In the genomic region with DNA sequence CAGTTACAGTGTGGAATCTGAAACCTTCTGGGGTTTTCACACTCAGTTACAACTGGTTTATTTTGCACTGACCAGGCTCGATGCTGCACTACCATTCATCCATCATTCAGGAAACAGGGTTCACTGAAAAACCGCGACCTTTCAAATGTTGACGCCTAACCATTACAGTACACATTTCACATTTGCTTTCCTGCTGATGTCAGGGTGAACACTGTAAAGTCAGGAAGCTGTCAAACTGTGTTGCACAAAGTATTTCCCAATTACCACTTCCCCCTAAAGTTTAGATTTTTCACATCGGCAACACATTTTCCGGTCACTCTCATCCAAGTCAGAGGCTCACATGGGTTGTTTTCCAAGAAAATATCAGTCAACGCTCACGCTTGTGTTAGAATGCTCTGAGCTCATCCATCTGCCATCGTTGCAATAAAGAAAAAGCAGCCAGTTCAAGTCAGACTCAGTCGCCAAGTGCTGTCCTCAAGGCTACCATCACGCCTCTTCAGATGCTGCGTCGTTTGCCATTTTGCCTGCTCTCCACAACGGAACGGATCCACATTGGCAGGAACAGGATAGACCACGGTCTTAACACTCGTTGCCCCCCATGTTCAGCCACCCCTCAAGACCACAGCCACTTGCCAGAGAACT, we compare ENCODE assay signal across 15 mouse cellular contexts. TPM values are rescaled to one million over a fixed set of nuclear protein-coding genes. Genes with fewer than 3 reads are reported as not detected.
DNase-seq lines count a peak whose midpoint lies in the region; ATAC-seq and TF ChIP-seq lines count a peak whose summit lies in the region.
"Had no signal": no experiment of that assay in that cellular context is flagged by ENCODE, and none has a peak within 500 bp of the region (broad histone marks: within the 10 kb centered on the region; RNA-seq: fewer than 3 reads in every experiment).

No protein-coding gene starts in this region.

- TF ChIP-seq CTCF in cerebellum, adult 2 months (IDR thresholded peaks at IDR 0.05; ENCODE audit: borderline replicate concordance, insufficient read depth, low read depth, low read length) = no peak

- peak; percentile 8 to 12 for DNase-seq in kidney, postnatal 4 days
- peak; percentile 16 for DNase-seq in embryo, embryonic 11 days
- DNase-seq in mesoderm, embryonic 11.5 days (ENCODE audit: low read depth, low spot score) = peak; percentile 49
- DNase-seq in urinary bladder, postnatal 25 days (ENCODE audit: low spot score) = no peak
- no peak for DNase-seq in cerebellum, adult 2 months
- DNase-seq: adrenal gland, postnatal 10 days; gastrocnemius, adult 2 months; kidney, postnatal 10 days; spleen, adult 18-20 months had no signal

- WGBS in kidney, embryonic 15.5 days = 62% methylated on average over 17 of the region's 17 CpGs
- 49% methylated on average over 17 of the region's 17 CpGs for WGBS in lung, embryonic 15.5 days
- 57% methylated on average over 17 of the region's 17 CpGs for WGBS in cerebellum, adult 2 months

- H3K27me3 ChIP-seq in kidney, embryonic 15.5 days = no peaks in the 10 kb centered on the region
- no peaks in the 10 kb centered on the region for H3K27me3 ChIP-seq in lung, embryonic 15.5 days
- no peaks in the 10 kb centered on the region for H3K27me3 ChIP-seq in cerebellum, adult 2 months (ENCODE audit: control insufficient read depth, insufficient read depth, low read length)
- H3K27me3 ChIP-seq: heart, embryonic 13.5 days; limb, embryonic 13.5 days had no signal

- no peak overlapping the region for H3K4me2 ChIP-seq in kidney, embryonic 15.5 days
- H3K4me2 ChIP-seq in lung, embryonic 15.5 days = no peak overlapping the region
- H3K4me2 ChIP-seq: heart, embryonic 13.5 days; limb, embryonic 13.5 days had no signal

- H3K4me3 ChIP-seq in kidney, embryonic 15.5 days (replicated peaks) = no peak overlapping the region
- no peak overlapping the region for H3K4me3 ChIP-seq in lung, embryonic 15.5 days
- H3K4me3 ChIP-seq in cerebellum, adult 2 months (replicated peaks; ENCODE audit: insufficient read depth, low read depth, low read length) = no peak overlapping the region
- H3K4me3 ChIP-seq: gastrocnemius, adult 2 months; heart, embryonic 13.5 days; limb, embryonic 13.5 days; megakaryocyte, embryonic 14.5 days had no signal

- no peak; the same call in 1 of the 2 replicates for ATAC-seq in kidney, embryonic 15.5 days (replicated peaks; ENCODE audit: low FRiP score)
- ATAC-seq in lung, embryonic 15.5 days (ENCODE audit: borderline replicate concordance, extremely low read depth, low FRiP score, low TSS enrichment) = peak; percentile 31; the same call in 1 of the 2 replicates
- ATAC-seq: hindbrain, embryonic 16.5 days had no signal

- H3K9me3 ChIP-seq in kidney, embryonic 15.5 days (replicated peaks) = no peaks in the 10 kb centered on the region
- no peaks in the 10 kb centered on the region for H3K9me3 ChIP-seq in lung, embryonic 15.5 days
- H3K9me3 ChIP-seq: heart, embryonic 13.5 days had no signal

- no peak overlapping the region for H3K9ac ChIP-seq in kidney, embryonic 15.5 days
- H3K9ac ChIP-seq in lung, embryonic 15.5 days = no peak overlapping the region
- H3K9ac ChIP-seq: heart, embryonic 13.5 days; limb, embryonic 13.5 days had no signal

- H3K4me1 ChIP-seq in kidney, embryonic 15.5 days = no peaks in the 10 kb centered on the region
- peaks cover 5% of the 10 kb centered on the region; the same call in 1 of the 2 replicates for H3K4me1 ChIP-seq in lung, embryonic 15.5 days
- H3K4me1 ChIP-seq in cerebellum, adult 2 months (ENCODE audit: control insufficient read depth, insufficient read depth, low read length) = no peaks in the 10 kb centered on the region
- H3K4me1 ChIP-seq: heart, embryonic 13.5 days had no signal

- no peak for TF ChIP-seq POLR2A in cerebellum, adult 2 months (IDR thresholded peaks at IDR 0.05; ENCODE audit: borderline replicate concordance, insufficient read depth, low read length)

- H3K27ac ChIP-seq in kidney, embryonic 15.5 days = no peak overlapping the region
- no peak overlapping the region for H3K27ac ChIP-seq in lung, embryonic 15.5 days
- no peak overlapping the region for H3K27ac ChIP-seq in cerebellum, adult 2 months (ENCODE audit: insufficient read depth, low read length)
- H3K27ac ChIP-seq: gastrocnemius, adult 2 months; heart, embryonic 13.5 days; limb, embryonic 13.5 days had no signal

- no peaks in the 10 kb centered on the region for H3K36me3 ChIP-seq in kidney, embryonic 15.5 days
- no peaks in the 10 kb centered on the region for H3K36me3 ChIP-seq in lung, embryonic 15.5 days
- H3K36me3 ChIP-seq: heart, embryonic 13.5 days; limb, embryonic 13.5 days had no signal

RNA-seq across cellular contexts. Expression of gene Ppp1r3g, which starts 8.7 kb away (rescaled TPM):
- 0.49 and 1.0 TPM in 2 replicates for polyA plus RNA-seq in kidney, embryonic 15.5 days (2015; fragmentation: Nextera tagmentation; extraction: Ambion mirVana)
- polyA plus RNA-seq in lung, embryonic 15.5 days (2015; fragmentation: Nextera tagmentation; extraction: Ambion mirVana) = 0.69 and 1.4 TPM in 2 replicates
- polyA plus RNA-seq in cerebellum, adult 2 months (2012; rRNA removed) = 1.6 and 1.7 TPM in 2 replicates

RNA-seq across cellular contexts. Expression of gene Rpp40, which starts 43.8 kb away (rescaled TPM):
- 16.3 and 17.2 TPM in 2 replicates for polyA plus RNA-seq in kidney, embryonic 15.5 days (2015; fragmentation: Nextera tagmentation; extraction: Ambion mirVana)
- polyA plus RNA-seq in lung, embryonic 15.5 days (2015; fragmentation: Nextera tagmentation; extraction: Ambion mirVana) = 14.7 and 15.3 TPM in 2 replicates
- 3.2 and 3.5 TPM in 2 replicates for polyA plus RNA-seq in cerebellum, adult 2 months (2012; rRNA removed)

Comparison
In these comparisons a context has a peak if more than half of its experiments do, and no peak if none do; other contexts are left out.
1. DNase-seq: peak in kidney, postnatal 4 days (2 of 2), embryo, embryonic 11 days (single experiment) and mesoderm, embryonic 11.5 days (single experiment); none in urinary bladder, postnatal 25 days (single experiment) and cerebellum, adult 2 months (0 of 2).